Mouse (Mus musculus): Measurements from ENCODE around the gene Tmem176a.
A peak's percentile ranks its signal among the peaks of the same experiment; 100 is the strongest.
"Not testable (repeated sequence)": the region's sequence is repeated elsewhere in the genome, so short reads cannot be mapped to it uniquely, and the experiment has no call there.

The Tmem176a gene

GRCm38 (mm10) chr6:48840371-48840969 lies at the start of gene Tmem176a:
TSS of gene Tmem176a (plus strand) at chr6:48840919.
- peak; percentile 73 to 82 for DNase-seq

GRCm38 (mm10) chr6:48801897-48802296 lies 38.8 kb upstream of the Tmem176a start:
- DNase-seq: no peak

GRCm38 (mm10) chr6:48803406-48804051 lies 37.2 kb upstream of the Tmem176a start:
- DNase-seq: no peak

GRCm38 (mm10) chr6:48804346-48804745 lies 36.4 kb upstream of the Tmem176a start:
- peak; percentile 13 to 28 for DNase-seq

- no peak for DNase-seq
Measured at GRCm38 (mm10) chr6:48806746-48807145, 34.0 kb upstream of the Tmem176a start.

GRCm38 (mm10) chr6:48809494-48810219 lies 31.1 kb upstream of the Tmem176a start:
- DNase-seq: no peak

- DNase-seq: no peak
Measured at GRCm38 (mm10) chr6:48815013-48815412, 25.7 kb upstream of the Tmem176a start.

- DNase-seq: peak; percentile 84 to 88
Measured at GRCm38 (mm10) chr6:48817815-48818214, 22.9 kb upstream of the Tmem176a start.

- DNase-seq: not testable (repeated sequence)
Measured at GRCm38 (mm10) chr6:48821991-48822785, 18.5 kb upstream of the Tmem176a start.

- DNase-seq: peak in 1 of 2 experiments; percentile 48
Measured at GRCm38 (mm10) chr6:48825016-48825415, 15.7 kb upstream of the Tmem176a start.

GRCm38 (mm10) chr6:48828976-48829375 lies 11.7 kb upstream of the Tmem176a start:
- no peak for DNase-seq

- DNase-seq: no peak
Measured at GRCm38 (mm10) chr6:48829651-48830050, 11.1 kb upstream of the Tmem176a start.

- no peak for DNase-seq
Measured at GRCm38 (mm10) chr6:48830241-48830640, 10.5 kb upstream of the Tmem176a start.

GRCm38 (mm10) chr6:48831141-48831540 lies 9.6 kb upstream of the Tmem176a start:
- no peak for DNase-seq

- DNase-seq: no peak
Measured at GRCm38 (mm10) chr6:48832426-48832825, 8.3 kb upstream of the Tmem176a start.

- DNase-seq: no peak
Measured at GRCm38 (mm10) chr6:48833515-48833914, 7.2 kb upstream of the Tmem176a start.

GRCm38 (mm10) chr6:48835241-48835640 lies 5.5 kb upstream of the Tmem176a start:
- no peak for DNase-seq

GRCm38 (mm10) chr6:48836146-48836545 lies 4.6 kb upstream of the Tmem176a start:
- DNase-seq: peak in 1 of 2 experiments; percentile 1

GRCm38 (mm10) chr6:48837516-48837915 lies 3.2 kb upstream of the Tmem176a start:
- no peak for DNase-seq

GRCm38 (mm10) chr6:48838321-48839080 lies 2.2 kb upstream of the Tmem176a start:
- no peak for DNase-seq

- peak; percentile 97 to 98 for DNase-seq
Measured at GRCm38 (mm10) chr6:48840973-48841625, 380 bp downstream of the Tmem176a start, which contains the start of gene Tmem176b. TSS of gene Tmem176b (minus strand) at chr6:48841496.

Measured in kidney, postnatal 4 days (tissue).